Mouse (Mus musculus): ENCODE results near the gene Ppm1l.

Gene Ppm1l

DNA sequence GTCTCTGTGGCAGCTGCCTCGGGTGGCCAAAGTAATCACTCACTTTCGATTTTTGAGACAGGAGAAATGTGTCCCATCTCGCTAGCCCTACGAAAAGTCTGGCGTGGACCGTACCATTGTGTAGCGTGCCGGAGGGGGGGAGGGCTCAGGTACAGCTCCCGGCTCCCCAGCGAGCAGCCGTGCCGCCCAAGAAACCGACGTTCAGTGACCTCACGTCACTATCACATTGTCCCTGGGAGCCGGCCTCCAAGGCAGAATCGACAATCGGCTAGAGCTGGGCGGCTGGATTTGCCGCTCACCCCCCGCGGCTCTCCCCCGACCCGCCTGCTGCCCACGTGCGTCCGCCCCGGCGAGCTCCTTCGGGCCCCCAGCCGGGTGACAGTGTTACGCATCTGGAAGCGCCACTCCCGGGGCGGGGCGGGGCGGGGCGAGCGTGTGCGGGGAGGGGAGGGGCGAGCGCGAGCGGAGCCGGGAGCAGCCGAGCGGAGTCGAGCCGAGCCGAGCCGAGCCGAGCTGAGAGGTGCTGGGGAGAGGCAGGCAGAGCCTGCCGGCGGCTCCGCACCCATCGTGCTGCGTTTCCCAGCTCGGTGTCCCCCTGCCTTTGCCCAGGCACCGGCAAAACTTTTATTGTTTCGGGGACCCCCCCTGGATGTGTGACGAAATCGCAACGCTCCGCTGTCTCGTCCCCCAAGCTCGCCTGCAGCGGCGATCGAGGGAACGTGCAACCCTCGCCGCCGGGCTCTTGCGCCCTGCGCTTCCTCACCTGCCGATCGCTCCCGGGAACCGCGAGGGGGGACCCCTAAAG, at the start of gene Ppm1l:
Gene Ppm1l, plus strand, starts transcription at position 471 of the 805 bp plus-strand sequence.
- in situ Hi-C loops (cut with MboI; ENCODE audit: unreplicated experiment in 2 of 2): loop anchor here (25.0 kb wide), 1 partner anchor 354 kb away; no protein-coding TSS in a partner anchor

DNA sequence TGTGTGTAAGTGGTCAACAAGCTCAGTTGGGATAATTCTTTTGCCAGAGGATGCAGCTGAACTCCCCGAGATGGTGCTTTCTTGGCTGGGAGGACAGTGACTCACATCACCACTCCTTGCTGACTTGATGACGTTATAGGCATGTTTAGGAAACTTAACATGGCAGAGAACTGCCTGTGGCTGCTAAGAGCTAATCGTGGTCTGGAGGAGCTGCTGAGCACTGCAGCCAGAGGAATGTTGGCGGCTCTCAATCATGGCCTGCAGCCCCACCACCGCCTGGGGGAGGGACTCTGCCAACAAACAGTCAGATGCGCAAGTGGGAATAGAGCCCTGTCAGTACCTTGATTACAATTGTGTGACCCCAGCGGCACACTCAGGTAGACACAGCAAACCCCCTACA, 44.8 kb upstream of the Ppm1l start:
- in situ Hi-C loops (cut with MboI; ENCODE audit: unreplicated experiment in 2 of 2): loop anchor here in 1 of 2 experiments (25.0 kb wide), 1 partner anchor 615 kb away; no protein-coding TSS in a partner anchor

DNA sequence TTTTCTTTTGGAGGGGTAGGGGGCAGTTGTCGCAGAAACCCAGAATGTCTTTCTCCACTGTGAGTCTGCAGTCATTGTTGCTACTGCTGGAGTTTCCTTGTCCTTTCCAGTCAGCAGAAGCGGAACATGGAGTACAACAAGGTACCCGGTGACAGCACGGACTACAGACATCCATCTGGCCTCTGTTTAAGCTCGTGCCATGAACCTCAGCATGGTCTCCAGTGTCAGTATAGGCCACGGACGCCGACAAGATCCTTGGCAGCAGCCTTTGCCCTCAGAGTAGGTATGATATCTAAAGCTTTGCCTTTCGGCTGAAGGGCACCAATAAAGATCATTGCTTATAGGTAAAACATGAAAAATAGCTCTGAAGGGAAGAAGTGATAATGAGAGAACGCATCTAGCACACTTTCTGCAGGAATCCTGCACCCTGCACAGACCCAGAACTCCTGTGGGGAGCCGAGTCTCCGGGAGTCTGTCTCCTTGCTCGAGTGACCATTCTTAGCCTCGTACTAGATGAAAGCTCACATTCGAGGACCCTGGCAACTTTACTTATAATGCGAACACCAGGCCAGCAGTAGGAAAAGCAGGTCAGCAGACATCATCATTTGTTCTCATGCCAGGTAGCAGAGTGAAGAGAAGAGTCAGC, 42.5 kb upstream of the Ppm1l start:
- in situ Hi-C loops (cut with MboI; ENCODE audit: unreplicated experiment in 2 of 2): loop anchor here in 1 of 2 experiments (25.0 kb wide), 1 partner anchor 613 kb away; no protein-coding TSS in a partner anchor

DNA sequence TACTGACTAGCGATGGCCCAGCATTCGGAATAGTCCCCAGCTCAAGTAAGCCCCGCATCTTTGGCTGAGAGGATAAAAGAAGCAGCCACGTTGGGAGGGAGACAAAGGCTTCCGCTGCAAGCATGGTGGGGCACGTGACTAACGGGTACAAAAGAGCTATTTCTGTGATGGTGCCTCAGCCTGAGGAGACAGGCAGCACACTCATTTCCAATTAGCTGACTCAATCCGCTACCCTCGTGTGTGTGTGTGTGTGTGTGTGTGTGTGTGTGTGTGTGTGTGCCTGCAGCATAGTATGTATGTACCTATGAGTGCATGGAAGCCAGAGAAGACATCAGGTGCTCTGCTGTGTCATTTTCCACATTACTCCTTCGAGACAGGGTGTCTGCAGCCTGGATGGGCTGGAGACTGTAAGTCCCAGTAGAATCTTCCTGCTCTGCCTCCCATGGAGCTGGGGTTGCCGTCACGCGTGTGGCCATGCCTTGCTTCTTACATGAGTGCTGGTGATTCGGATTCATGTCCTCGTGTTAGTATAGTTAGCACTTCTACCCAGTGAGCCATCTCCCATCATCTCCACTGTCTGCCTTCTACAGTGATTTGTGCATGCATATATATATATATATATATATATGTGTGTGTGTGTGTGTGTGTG, 41.9 kb upstream of the Ppm1l start:
- in situ Hi-C loops (cut with MboI; ENCODE audit: unreplicated experiment in 2 of 2): loop anchor here in 1 of 2 experiments (25.0 kb wide), 1 partner anchor 613 kb away; no protein-coding TSS in a partner anchor

DNA sequence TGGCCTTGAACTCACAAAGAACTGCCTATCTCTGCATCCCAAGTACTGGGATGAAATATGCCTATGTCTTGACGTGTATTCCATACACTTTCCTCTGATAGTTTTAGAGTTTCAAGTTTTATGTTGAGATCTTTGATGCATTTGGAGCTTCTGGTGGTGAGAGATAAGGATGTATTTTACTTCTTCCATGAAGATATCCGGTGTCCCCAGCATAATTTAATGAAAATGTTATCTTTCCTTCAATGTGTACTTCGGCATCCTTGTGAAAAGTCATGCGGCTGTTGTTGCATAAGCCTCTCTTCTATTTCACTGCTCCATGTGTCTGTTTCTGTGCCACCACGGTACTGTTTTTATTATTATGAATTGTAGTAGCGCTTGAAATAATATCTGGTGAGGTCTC, 38.0 kb upstream of the Ppm1l start:
- in situ Hi-C loops (cut with MboI; ENCODE audit: unreplicated experiment in 2 of 2): no loop called here

DNA sequence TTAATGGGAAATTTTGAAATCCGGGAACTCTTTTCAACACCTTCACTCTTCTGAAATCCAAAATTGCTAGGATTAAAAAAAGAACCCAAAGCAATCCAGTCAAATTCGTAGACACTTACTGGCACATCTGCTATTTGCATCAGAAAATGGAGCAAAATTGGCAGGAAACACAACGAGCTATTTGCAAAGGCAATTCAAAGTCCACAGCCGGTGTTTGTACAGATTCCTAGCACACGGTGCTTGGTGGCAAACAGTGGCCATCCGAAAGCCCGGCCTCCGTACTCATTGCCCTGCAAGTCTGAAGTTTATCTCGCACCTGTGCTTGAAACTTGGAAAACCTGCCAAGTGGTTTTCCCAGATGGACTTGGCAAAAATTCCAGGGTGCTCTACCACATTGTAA, 34.3 kb upstream of the Ppm1l start:
- in situ Hi-C loops (cut with MboI; ENCODE audit: unreplicated experiment in 2 of 2): no loop called here

DNA sequence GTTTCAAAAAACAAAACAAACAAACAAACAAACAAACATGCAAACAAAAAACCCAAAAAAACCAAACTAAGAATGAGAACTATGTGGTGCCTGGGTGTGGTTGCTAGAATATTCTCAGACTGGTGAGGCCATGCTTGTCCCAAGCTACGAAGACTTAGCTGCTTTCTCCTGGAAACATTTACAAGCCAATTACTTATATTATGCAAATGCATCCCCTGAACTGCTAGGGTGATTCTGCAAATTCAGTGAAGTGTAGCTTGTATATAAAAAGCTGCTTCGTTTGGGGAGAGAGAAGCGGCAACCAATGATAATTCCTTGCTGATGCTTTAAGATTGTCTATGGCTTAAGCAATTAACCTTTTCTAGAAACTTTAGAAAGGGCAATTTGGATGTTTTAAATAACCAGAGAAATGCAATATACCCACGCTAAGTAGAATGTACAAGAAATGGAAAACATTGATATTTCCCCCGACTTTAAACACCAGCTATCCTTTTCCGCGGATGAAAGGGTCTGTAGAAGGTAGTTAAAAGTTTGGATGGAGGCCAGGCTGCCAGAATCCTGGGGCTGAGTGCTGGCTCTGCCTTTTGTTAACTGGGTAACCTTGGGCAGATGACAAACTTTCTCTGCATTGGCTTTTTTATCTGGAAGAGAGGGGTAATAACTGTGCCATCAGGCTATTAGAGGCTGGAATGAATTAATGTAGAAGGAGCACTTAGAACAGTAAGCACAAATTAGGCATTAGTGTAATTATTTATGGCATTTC, 33.4 kb upstream of the Ppm1l start:
- in situ Hi-C loops (cut with MboI; ENCODE audit: unreplicated experiment in 2 of 2): no loop called here

DNA sequence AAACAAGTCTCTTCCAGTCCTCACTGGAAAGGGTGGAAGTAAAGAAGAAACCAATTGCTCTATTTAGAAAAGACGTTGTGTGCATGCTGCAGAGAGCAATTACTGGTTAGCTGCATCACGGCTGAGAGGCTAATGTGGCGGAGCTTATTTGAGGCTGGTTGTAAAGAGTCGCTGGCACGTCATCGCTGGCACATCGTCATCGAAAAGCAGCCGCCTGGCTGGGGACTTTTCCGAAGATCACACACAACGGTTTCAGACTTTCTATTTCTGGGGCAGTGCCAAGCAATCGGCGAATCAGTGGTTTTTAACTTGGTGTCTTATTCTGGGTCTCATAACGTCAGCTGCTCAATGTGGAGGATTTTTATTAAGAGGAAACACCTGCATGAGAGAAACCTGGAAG, 26.8 kb upstream of the Ppm1l start:
- in situ Hi-C loops (cut with MboI; ENCODE audit: unreplicated experiment in 2 of 2): no loop called here

DNA sequence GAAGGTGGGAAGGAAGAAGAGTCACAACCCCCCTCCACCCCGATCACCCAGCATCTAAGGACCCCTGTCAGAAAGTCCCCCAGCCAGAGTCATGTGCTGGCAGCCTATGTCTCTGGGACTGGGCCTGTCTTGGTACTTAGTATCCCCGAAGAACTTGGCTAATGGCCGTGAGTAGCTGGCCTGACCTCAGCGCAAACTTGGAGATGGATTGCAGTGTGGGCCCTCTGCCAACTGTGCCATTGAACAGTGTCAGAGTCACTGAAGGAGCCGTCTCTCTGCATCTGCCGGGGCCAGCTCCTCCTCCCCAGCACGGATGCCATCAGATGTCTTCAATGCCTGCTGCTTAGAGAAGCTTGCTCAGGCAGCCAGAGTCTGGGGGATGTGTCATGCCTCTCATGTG, 26.4 kb upstream of the Ppm1l start:
- in situ Hi-C loops (cut with MboI; ENCODE audit: unreplicated experiment in 2 of 2): no loop called here

DNA sequence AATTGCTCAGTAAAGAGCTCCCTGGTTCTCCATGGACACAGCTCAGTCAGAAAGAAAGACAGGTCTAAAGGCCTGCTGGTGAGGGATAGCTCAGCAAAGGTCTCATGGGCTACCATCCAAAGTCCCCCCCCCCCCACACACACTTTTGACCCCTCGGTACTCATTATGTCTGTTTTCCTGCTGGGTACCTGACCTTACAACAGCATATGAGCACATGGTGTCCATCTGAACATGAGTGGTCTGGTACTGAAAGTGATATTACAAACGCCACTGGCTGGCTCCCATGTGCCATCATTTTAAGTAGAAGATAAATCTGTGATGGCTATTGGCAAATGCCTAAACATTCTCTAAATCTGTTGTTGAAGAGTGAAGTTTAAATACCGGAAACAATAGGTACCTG, 25.8 kb upstream of the Ppm1l start:
- in situ Hi-C loops (cut with MboI; ENCODE audit: unreplicated experiment in 2 of 2): no loop called here

DNA sequence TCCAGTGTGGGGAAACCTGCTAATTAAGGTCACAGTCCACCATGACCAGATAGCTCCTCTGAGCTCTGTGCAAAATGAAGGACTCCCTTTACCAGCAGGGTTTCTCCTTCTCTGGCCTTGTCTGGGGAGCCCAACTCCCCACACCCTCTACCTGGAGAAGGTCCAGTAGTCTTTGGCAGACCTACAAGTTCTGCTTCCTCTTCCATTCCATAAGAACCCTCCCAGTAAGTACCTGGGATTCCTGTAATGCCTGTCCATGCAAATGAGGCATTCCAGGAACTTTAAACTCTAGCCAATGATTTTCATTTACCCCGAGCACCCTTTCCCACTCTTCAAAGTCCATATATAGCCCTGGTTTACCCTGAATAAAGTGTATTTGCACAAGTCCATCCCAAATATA, 24.0 kb upstream of the Ppm1l start:
- in situ Hi-C loops (cut with MboI; ENCODE audit: unreplicated experiment in 2 of 2): no loop called here

DNA sequence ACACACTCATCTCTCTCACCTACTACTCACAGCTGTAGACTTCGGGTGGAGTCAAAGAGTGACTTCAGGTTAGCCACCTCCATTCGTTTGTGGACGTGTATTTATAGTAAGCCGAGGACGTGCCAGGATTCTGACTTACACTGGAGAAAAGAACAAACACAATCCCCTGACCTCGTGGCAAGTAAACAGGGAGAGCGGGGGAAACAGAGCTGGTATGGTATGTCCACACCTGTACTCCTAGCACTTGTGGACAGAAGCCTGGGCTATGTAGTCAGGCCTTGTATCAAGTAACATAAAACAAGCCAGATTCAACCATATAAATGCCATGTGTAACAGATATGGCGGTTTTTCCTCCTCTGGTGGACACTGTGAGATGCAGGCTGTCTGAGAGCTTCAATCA, 20.4 kb upstream of the Ppm1l start:
- in situ Hi-C loops (cut with MboI; ENCODE audit: unreplicated experiment in 2 of 2): no loop called here

DNA sequence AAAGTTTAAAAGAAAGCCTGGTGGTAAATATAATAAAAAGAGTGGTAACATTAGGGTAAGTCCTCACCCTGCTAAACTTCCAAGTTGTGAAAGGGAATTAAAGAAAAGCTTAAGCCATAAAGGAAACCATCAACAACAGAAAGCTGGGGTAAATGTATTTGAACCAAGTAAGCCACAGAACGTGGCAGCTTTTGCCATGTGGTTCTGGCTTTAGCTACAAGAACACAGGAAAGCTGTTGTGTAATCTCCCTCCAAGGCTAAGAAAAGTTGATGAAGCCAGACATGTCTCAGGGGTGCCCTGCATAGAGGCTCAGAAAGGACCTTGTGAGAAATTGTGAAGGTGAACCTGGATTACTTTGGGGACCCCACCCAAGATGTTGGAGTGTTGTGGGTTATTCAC, 16.5 kb upstream of the Ppm1l start:
- in situ Hi-C loops (cut with MboI; ENCODE audit: unreplicated experiment in 2 of 2): loop anchor here (25.0 kb wide), 1 partner anchor 338 kb away; no protein-coding TSS in a partner anchor

DNA sequence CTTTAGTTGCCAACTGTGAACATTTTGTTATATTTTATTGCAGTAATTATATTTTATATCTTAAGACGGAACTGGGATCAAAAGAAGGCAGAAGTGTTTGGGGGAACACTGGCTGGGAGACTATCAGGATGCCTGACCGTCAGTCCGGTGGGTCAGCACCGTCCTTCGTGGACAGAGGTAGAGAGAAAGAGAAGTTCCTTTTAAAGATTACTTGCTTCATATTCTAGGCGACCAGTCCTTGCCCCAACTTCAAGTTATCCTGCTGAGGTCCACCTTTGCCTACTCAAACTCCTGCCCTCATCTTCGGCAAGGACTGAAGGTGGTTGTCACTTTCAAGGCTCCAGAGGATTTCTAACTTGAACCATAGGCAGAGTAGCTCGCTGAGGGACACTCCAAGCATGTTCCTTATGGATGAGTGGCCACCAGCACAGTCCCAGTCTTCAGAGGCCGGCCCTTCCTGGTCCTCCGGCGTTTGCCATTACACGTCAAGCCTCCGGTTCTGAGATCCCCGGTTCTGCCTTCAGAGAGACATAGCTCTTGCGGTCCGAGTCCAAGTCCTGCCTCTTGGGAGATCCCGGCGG, 761 bp upstream of the Ppm1l start:
- in situ Hi-C loops (cut with MboI; ENCODE audit: unreplicated experiment in 2 of 2): loop anchor here (25.0 kb wide), 1 partner anchor 354 kb away; no protein-coding TSS in a partner anchor

DNA sequence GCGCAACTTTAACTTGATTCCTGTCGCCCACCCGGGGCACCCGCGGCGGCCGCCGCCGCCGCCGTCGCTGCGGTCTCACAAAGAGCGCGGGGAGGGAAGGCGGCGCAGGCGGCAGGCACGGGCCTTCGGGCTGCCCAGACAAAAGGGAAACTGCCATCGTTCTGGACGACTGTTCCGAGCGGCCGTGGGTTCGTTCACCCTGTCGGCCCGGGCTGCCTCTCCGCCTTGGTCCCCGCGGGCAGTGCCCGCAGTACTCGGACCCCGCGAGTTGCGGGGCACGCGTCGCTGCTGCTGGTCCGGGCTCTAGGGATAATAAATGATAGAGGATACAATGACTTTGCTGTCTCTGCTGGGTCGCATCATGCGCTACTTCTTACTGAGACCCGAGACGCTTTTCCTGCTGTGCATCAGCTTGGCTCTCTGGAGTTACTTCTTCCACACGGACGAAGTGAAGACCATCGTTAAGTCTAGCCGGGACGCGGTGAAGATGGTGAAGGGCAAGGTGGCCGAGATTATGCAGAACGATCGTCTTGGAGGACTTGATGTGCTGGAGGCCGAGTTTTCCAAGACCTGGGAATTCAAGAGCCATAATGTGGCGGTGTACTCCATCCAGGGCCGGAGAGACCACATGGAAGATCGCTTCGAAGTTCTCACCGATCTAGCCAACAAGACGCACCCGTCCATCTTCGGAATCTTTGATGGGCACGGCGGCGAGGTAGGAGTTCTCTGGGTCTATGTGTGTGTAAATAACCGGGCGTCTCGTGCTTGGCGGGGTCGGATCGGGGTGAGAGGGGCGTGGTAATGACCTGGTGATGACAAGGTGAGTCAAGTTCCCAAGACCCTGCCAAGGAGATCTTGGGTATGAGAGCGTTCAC, 827 bp downstream of the Ppm1l start:
- in situ Hi-C loops (cut with MboI; ENCODE audit: unreplicated experiment in 2 of 2): loop anchor here (25.0 kb wide), 1 partner anchor 355 kb away; no protein-coding TSS in a partner anchor

DNA sequence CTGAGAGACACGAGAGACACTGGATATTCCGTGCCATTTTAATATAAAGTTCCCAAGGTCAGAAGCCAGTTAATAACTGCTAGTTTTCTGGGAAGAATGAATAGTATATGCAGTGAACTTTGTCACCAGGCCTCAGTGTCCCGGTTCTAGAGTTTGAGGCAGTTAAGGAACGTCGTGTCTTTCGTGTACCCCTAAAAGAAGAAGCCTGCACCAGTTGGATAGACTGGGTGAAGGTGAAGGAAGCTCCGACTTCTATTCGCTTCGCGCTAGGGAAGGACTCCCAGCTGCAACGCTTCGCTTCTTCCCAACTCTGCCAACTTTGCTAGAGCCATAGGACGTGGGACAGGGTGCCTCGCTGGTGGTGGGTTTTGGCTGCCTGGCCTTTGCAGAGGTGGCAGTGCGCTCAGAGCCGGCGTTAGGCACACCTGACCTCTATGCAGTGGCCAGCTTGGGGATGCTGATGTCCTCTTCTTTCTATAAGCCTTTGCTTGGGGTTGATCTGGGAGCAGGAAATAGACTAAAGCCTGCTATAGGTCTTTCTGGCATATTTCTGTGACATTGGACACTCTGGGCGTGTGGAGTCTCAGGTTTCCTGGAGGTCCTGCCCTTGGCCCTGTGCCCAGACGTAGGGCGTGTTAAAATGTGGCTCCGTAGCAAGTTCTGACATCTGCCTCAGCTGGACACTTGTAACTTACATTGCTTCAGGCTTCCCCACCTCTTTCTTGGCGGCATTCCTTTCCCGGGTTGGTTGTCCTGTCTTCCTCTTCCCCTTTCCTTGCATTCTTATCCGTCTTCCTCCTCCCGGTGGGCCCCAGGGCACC, 1.7 kb downstream of the Ppm1l start:
- in situ Hi-C loops (cut with MboI; ENCODE audit: unreplicated experiment in 2 of 2): loop anchor here (25.0 kb wide), 1 partner anchor 356 kb away; no protein-coding TSS in a partner anchor

DNA sequence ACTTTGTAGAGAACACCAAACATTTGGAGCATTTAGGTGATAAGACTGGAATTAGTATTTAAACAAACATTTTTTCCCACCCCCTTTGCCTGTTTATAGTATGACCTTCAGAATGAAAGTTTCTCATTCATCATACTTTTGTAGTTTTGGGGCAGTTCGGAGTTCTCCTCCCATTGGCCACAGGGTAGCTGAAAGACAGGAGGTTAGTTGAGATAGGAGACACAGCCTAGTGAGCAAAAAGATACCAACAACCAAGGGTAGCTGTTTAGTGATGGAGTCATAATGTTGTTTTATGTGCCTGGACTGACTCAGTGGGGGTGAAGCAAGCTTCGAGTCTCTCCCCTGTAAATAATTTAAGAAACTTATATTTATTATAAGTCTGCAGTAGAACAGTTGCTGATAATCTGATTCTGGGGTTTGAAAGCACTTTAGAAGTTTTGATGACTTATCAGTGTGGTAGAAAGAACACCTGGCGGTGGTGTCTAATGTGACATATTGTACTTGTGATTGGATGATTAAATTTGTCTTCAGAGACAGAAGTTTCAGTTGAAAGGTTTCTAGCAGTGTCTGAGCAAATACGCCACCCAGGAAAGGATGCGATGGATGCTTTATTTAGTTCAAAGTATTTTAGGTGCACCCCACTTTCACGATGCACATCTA, 2.5 kb downstream of the Ppm1l start:
- in situ Hi-C loops (cut with MboI; ENCODE audit: unreplicated experiment in 2 of 2): loop anchor here (25.0 kb wide), 1 partner anchor 357 kb away; no protein-coding TSS in a partner anchor

DNA sequence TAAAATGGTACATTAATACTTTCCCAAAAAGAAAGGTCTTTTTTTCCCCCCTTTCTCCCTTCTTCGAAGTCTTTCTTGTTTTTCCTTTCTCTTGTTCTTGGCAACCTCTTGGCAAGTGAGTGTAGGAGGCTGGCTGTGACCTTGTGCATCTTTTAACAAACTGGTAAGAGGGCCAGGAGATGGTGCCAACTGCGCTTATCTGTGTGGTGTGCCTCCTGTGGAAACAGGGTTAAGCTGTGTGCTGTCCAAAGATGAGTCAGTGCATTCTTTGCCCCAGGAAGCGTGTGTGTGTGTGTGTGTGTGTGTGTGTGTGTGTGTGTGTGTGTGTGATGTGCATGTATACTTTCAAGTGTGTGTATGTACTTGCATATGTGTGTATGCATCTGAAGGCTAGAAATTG, 7.3 kb downstream of the Ppm1l start:
- in situ Hi-C loops (cut with MboI; ENCODE audit: unreplicated experiment in 2 of 2): loop anchor here (25.0 kb wide), 1 partner anchor 362 kb away; no protein-coding TSS in a partner anchor
